10 mouse cellular contexts compared by ENCODE assay signal in genomic region chr12:113097040-113097439, GRCm38 (mm10). TPM values are rescaled to one million over a fixed set of nuclear protein-coding genes. Genes with fewer than 3 reads are reported as not detected.
DNase-seq lines count a peak whose midpoint lies in the region; ATAC-seq and TF ChIP-seq lines count a peak whose summit lies in the region.
"Had no signal": no experiment of that assay in that cellular context is flagged by ENCODE, and none has a peak within 500 bp of the region (broad histone marks: within the 10 kb centered on the region; RNA-seq: fewer than 3 reads in every experiment).

No protein-coding gene starts in this region.

- no peaks in the 10 kb centered on the region for H3K36me3 ChIP-seq in kidney, embryonic 15.5 days
- H3K36me3 ChIP-seq in kidney, adult 2 months (ENCODE audit: control insufficient read depth, insufficient read depth, low read length): no peaks in the 10 kb centered on the region
- H3K36me3 ChIP-seq in embryonic facial prominence, embryonic 12.5 days: 0 out of 2 replicates have a peak, but pooled peaks cover 11% of the 10 kb centered on the region
- no peaks in the 10 kb centered on the region for H3K36me3 ChIP-seq in hindbrain, embryonic 15.5 days
- no peaks in the 10 kb centered on the region for H3K36me3 ChIP-seq in midbrain, embryonic 16.5 days (ENCODE audit: control insufficient read depth, insufficient read depth, low read length)

- no peaks in the 10 kb centered on the region for H3K9me3 ChIP-seq in kidney, embryonic 15.5 days (replicated peaks)
- no peaks in the 10 kb centered on the region for H3K9me3 ChIP-seq in embryonic facial prominence, embryonic 12.5 days
- H3K9me3 ChIP-seq in hindbrain, embryonic 15.5 days: no peaks in the 10 kb centered on the region
- H3K9me3 ChIP-seq in midbrain, embryonic 16.5 days (replicated peaks; ENCODE audit: control insufficient read depth, low read length, poor library complexity, severe bottlenecking): no peaks in the 10 kb centered on the region

- no peak overlapping the region for H3K27ac ChIP-seq in kidney, embryonic 15.5 days
- H3K27ac ChIP-seq in kidney, adult 2 months (ENCODE audit: insufficient read depth, low read depth, low read length): no peak overlapping the region
- no peak overlapping the region for H3K27ac ChIP-seq in embryonic facial prominence, embryonic 12.5 days
- H3K27ac ChIP-seq in hindbrain, embryonic 15.5 days (replicated peaks): no peak overlapping the region
- peak overlapping the region; percentile 74; the same call in 1 of the 2 replicates for H3K27ac ChIP-seq in midbrain, embryonic 16.5 days (ENCODE audit: low read length)

- 0 out of 2 replicates have a peak, but pooled peaks have one; percentile 0 for ATAC-seq in kidney, embryonic 15.5 days (replicated peaks; ENCODE audit: low FRiP score)
- ATAC-seq in embryonic facial prominence, embryonic 12.5 days (ENCODE audit: insufficient number of reproducible peaks, insufficient read depth, low FRiP score, low TSS enrichment): no peak
- ATAC-seq in hindbrain, embryonic 15.5 days (ENCODE audit: low FRiP score, low read depth): peak; percentile 25
- peak; percentile 7; the same call in 1 of the 2 replicates for ATAC-seq in midbrain, embryonic 16.5 days

- H3K9ac ChIP-seq in kidney, embryonic 15.5 days: no peak overlapping the region
- H3K9ac ChIP-seq in embryonic facial prominence, embryonic 12.5 days: peak overlapping the region; percentile 100; the same call in 1 of the 2 replicates
- H3K9ac ChIP-seq in hindbrain, embryonic 15.5 days: peak overlapping the region; percentile 100
- H3K9ac ChIP-seq in midbrain, embryonic 16.5 days (ENCODE audit: low read depth, low read length): peak overlapping the region; percentile 94

- DNase-seq in kidney, adult 2 months: no peak
- no peak for DNase-seq in urinary bladder, postnatal 36 days (ENCODE audit: low spot score in 2 of 2)
- no peak for DNase-seq in embryo, embryonic 9.5 days (ENCODE audit: extremely low spot score)
- DNase-seq in frontal cortex, postnatal 36 days (ENCODE audit: low spot score in 2 of 2): no peak
- DNase-seq: heart, postnatal 4 days; thymus, postnatal 36 days had no signal

- peak overlapping the region; percentile 96 for H3K4me2 ChIP-seq in kidney, embryonic 15.5 days
- H3K4me2 ChIP-seq in embryonic facial prominence, embryonic 12.5 days (replicated peaks): peak overlapping the region; percentile 85
- peak overlapping the region; percentile 99 for H3K4me2 ChIP-seq in hindbrain, embryonic 15.5 days
- peak overlapping the region; percentile 99 for H3K4me2 ChIP-seq in midbrain, embryonic 16.5 days (ENCODE audit: low read length)

- no peaks in the 10 kb centered on the region for H3K27me3 ChIP-seq in kidney, embryonic 15.5 days
- no peaks in the 10 kb centered on the region for H3K27me3 ChIP-seq in kidney, adult 2 months (replicated peaks; ENCODE audit: control insufficient read depth, insufficient read depth, low read length)
- H3K27me3 ChIP-seq in embryonic facial prominence, embryonic 12.5 days: no peaks in the 10 kb centered on the region
- no peaks in the 10 kb centered on the region for H3K27me3 ChIP-seq in hindbrain, embryonic 15.5 days
- no peaks in the 10 kb centered on the region for H3K27me3 ChIP-seq in midbrain, embryonic 16.5 days (ENCODE audit: control insufficient read depth, insufficient read depth, low read depth, low read length)

- no peak for TF ChIP-seq POLR2A in kidney, adult 2 months (IDR thresholded peaks at IDR 0.05; ENCODE audit: low read depth, low read length)

- H3K4me1 ChIP-seq in kidney, embryonic 15.5 days: peaks cover 38% of the 10 kb centered on the region
- 0 out of 2 replicates have a peak, but pooled peaks cover 11% of the 10 kb centered on the region for H3K4me1 ChIP-seq in kidney, adult 2 months (ENCODE audit: control insufficient read depth, insufficient read depth, low read length)
- peaks cover 28% of the 10 kb centered on the region for H3K4me1 ChIP-seq in embryonic facial prominence, embryonic 12.5 days
- peaks cover 41% of the 10 kb centered on the region for H3K4me1 ChIP-seq in hindbrain, embryonic 15.5 days (replicated peaks)
- peaks cover 30% of the 10 kb centered on the region for H3K4me1 ChIP-seq in midbrain, embryonic 16.5 days (ENCODE audit: control insufficient read depth, insufficient read depth, low read length)

- WGBS in kidney, embryonic 15.5 days: 86% methylated on average over 5 of the region's 5 CpGs
- WGBS in kidney, adult 2 months: 86% methylated on average over 5 of the region's 5 CpGs
- 86% methylated on average over 5 of the region's 5 CpGs for WGBS in embryonic facial prominence, embryonic 12.5 days
- WGBS in hindbrain, embryonic 15.5 days: 87% methylated on average over 5 of the region's 5 CpGs
- 86% methylated on average over 5 of the region's 5 CpGs for WGBS in midbrain, embryonic 16.5 days

- H3K4me3 ChIP-seq in kidney, embryonic 15.5 days (replicated peaks): peak overlapping the region; percentile 92; the same call in 1 of the 2 replicates
- no peak overlapping the region for H3K4me3 ChIP-seq in kidney, adult 2 months (ENCODE audit: insufficient read depth, low read depth, low read length)
- H3K4me3 ChIP-seq in embryonic facial prominence, embryonic 12.5 days: peak overlapping the region; percentile 100; the same call in 1 of the 2 replicates
- H3K4me3 ChIP-seq in hindbrain, embryonic 15.5 days: peak overlapping the region; percentile 96
- H3K4me3 ChIP-seq in midbrain, embryonic 16.5 days (ENCODE audit: low read depth, low read length): peak overlapping the region; percentile 100

- no peak for TF ChIP-seq CTCF in kidney, adult 2 months (conservative IDR thresholded peaks at IDR 0.05; ENCODE audit: insufficient read depth, insufficient read length, low read depth, low read length)

RNA-seq across cellular contexts. Expression of gene Mta1, which starts 1.0 kb away (rescaled TPM):
- 16.0 and 16.3 TPM in 2 replicates for polyA plus RNA-seq in kidney, embryonic 15.5 days (2015; fragmentation: Nextera tagmentation; extraction: Ambion mirVana)
- polyA plus RNA-seq in kidney, adult 2 months (2012; rRNA removed): 39.0 and 44.4 TPM in 2 replicates
- 18.5 and 20.4 TPM in 2 replicates for polyA plus RNA-seq in embryonic facial prominence, embryonic 12.5 days (2016; fragmentation: Nextera tagmentation; extraction: Ambion mirVana)
- 16.3 and 16.6 TPM in 2 replicates for polyA plus RNA-seq in hindbrain, embryonic 15.5 days (2015; fragmentation: Nextera tagmentation; extraction: Ambion mirVana)
- polyA plus RNA-seq in midbrain, embryonic 16.5 days (2015; fragmentation: Nextera tagmentation; extraction: Ambion mirVana): 14.4 and 15.9 TPM in 2 replicates

RNA-seq across cellular contexts. Expression of gene Tex22, which starts 22.7 kb away (rescaled TPM):
- 0.80 TPM in 1 of 2 replicates, not detected in the other for polyA plus RNA-seq in kidney, embryonic 15.5 days (2015; fragmentation: Nextera tagmentation; extraction: Ambion mirVana)
- polyA plus RNA-seq in kidney, adult 2 months (2012; rRNA removed): 0.16 and 0.46 TPM in 2 replicates
- 0.13 TPM in 1 of 2 replicates, not detected in the other for polyA plus RNA-seq in embryonic facial prominence, embryonic 12.5 days (2016; fragmentation: Nextera tagmentation; extraction: Ambion mirVana)
- not detected in 2 replicates for polyA plus RNA-seq in hindbrain, embryonic 15.5 days (2015; fragmentation: Nextera tagmentation; extraction: Ambion mirVana)
- not detected in 2 replicates for polyA plus RNA-seq in midbrain, embryonic 16.5 days (2015; fragmentation: Nextera tagmentation; extraction: Ambion mirVana)

RNA-seq across cellular contexts. Expression of gene Crip2, which starts 43.0 kb away (rescaled TPM):
- 203 and 210 TPM in 2 replicates for polyA plus RNA-seq in kidney, embryonic 15.5 days (2015; fragmentation: Nextera tagmentation; extraction: Ambion mirVana)
- 221 and 233 TPM in 2 replicates for polyA plus RNA-seq in kidney, adult 2 months (2012; rRNA removed)
- polyA plus RNA-seq in embryonic facial prominence, embryonic 12.5 days (2016; fragmentation: Nextera tagmentation; extraction: Ambion mirVana): 78.8 and 88.4 TPM in 2 replicates
- polyA plus RNA-seq in hindbrain, embryonic 15.5 days (2015; fragmentation: Nextera tagmentation; extraction: Ambion mirVana): 294 and 336 TPM in 2 replicates
- 369 and 395 TPM in 2 replicates for polyA plus RNA-seq in midbrain, embryonic 16.5 days (2015; fragmentation: Nextera tagmentation; extraction: Ambion mirVana)

RNA-seq across cellular contexts. Expression of gene Crip1, which starts 49.1 kb away (rescaled TPM):
- 309 and 310 TPM in 2 replicates for polyA plus RNA-seq in kidney, embryonic 15.5 days (2015; fragmentation: Nextera tagmentation; extraction: Ambion mirVana)
- 195 and 229 TPM in 2 replicates for polyA plus RNA-seq in kidney, adult 2 months (2012; rRNA removed)
- 102 and 107 TPM in 2 replicates for polyA plus RNA-seq in embryonic facial prominence, embryonic 12.5 days (2016; fragmentation: Nextera tagmentation; extraction: Ambion mirVana)
- polyA plus RNA-seq in hindbrain, embryonic 15.5 days (2015; fragmentation: Nextera tagmentation; extraction: Ambion mirVana): 29.2 and 34.7 TPM in 2 replicates
- 16.8 and 23.3 TPM in 2 replicates for polyA plus RNA-seq in midbrain, embryonic 16.5 days (2015; fragmentation: Nextera tagmentation; extraction: Ambion mirVana)

RNA-seq across cellular contexts. Expression of gene Tedc1, which starts 59.2 kb away (rescaled TPM):
- polyA plus RNA-seq in kidney, embryonic 15.5 days (2015; fragmentation: Nextera tagmentation; extraction: Ambion mirVana): 40.2 and 42.0 TPM in 2 replicates
- 1.0 and 1.3 TPM in 2 replicates for polyA plus RNA-seq in kidney, adult 2 months (2012; rRNA removed)
- 47.2 and 49.7 TPM in 2 replicates for polyA plus RNA-seq in embryonic facial prominence, embryonic 12.5 days (2016; fragmentation: Nextera tagmentation; extraction: Ambion mirVana)
- 18.3 and 23.6 TPM in 2 replicates for polyA plus RNA-seq in hindbrain, embryonic 15.5 days (2015; fragmentation: Nextera tagmentation; extraction: Ambion mirVana)
- 11.0 and 11.4 TPM in 2 replicates for polyA plus RNA-seq in midbrain, embryonic 16.5 days (2015; fragmentation: Nextera tagmentation; extraction: Ambion mirVana)
